Mouse (Mus musculus): ENCODE results near the gene Kdelc2. TPM values are rescaled to one million over a fixed set of nuclear protein-coding genes. Genes with fewer than 3 reads are reported as not detected.

The Kdelc2 gene
- total and polyA plus RNA-seq, 3 experiments = not detected

DNA sequence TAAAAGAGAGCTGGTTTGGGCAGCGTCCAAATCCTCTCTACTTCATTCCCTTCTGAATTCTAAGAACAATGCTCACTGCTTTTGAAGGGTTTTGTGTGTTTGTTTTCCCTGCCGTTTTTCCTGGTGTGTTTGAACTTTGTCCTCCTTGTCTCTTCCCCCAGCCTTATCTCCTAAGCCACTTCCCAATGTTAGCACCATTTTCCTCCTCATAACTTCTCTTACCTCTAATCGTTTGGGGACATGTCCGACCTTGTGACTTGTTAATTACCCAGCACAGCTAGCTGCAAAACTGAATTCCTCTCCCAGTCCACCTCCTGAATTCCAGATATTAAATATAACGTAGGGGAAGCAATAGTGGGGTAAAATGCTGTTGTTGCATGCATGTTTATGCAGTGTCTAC is 6.2 kb upstream of the Kdelc2 start:
- Histone ChIP-seq H3K4me3 (replicated peaks in 1 of 3; ENCODE audit: low read depth in 2 of 3, low read length in 2 of 3, poor library complexity in 1 of 3) (no peak overlapping the region), H3K27ac (ENCODE audit: insufficient read depth, low read depth) (no peak overlapping the region)

DNA sequence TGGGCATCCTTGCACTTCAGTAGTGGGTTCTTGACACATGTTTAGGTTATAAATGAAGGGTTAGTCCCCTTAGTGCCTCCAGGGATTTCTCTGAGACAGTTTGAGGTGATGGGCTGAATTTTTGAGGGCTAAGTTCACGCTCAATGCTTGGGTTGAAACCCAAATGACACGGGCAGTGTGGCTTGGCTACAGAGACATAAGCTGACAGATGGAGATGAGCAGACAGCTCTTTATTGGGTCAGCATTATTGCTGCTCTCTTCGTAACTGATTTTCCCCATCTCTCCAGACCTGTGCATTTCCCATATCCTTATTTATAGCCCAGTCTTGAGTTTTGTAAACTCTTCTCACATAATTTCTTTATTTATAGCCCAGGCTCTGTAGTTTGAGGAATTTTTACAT is 5.7 kb upstream of the Kdelc2 start:
- peaks cover 0 to 4% of the 10 kb centered on the region in 2 experiments; a peak in 1 of 4 replicates for H3K4me1 ChIP-seq (ENCODE audit: control insufficient read depth in 1 of 2, insufficient read depth in 2 of 2)
- no peak for DNase-seq (ENCODE audit: extremely low read depth)
- H3K79me2 ChIP-seq (replicated peaks; ENCODE audit: control insufficient read depth, extremely low read depth, insufficient read depth, poor library complexity, severe bottlenecking) = no peaks in the 10 kb centered on the region
- no peak overlapping the region for H3K27ac ChIP-seq (ENCODE audit: insufficient read depth, low read depth)
- dilution Hi-C loops (cut with MboI; ENCODE audit: extremely low pct_ligation_motif_present, extremely low pct_unique_long_range_greater_than_20kb, low sequenced_read_pairs) (no loop called here), in situ Hi-C loops (cut with MboI; ENCODE audit: low pct_ligation_motif_present, low pct_unique_long_range_greater_than_20kb, low sequenced_read_pairs) (loop anchor here (10.0 kb wide), 1 partner anchor 103 kb away; no protein-coding TSS in a partner anchor)
- H3K4me2 ChIP-seq (ENCODE audit: insufficient read depth, low read depth, poor library complexity, severe bottlenecking) = no peak overlapping the region
- TF ChIP-seq IRF4 (IDR thresholded peaks at IDR 0.05; ENCODE audit: low read depth, low read length) = no peak
- TF ChIP-seq MXI1 (IDR thresholded peaks at IDR 0.05; ENCODE audit: low read depth, low read length) = no peak
- no peak for TF ChIP-seq RCOR1 (conservative IDR thresholded peaks at IDR 0.05; ENCODE audit: low read depth, low read length)
- TF ChIP-seq USF1 (IDR thresholded peaks at IDR 0.05; ENCODE audit: low read depth, low read length) = no peak
- no peak for TF ChIP-seq EP300 (IDR thresholded peaks at IDR 0.05; ENCODE audit: low read length)
- no peak for TF ChIP-seq MAFK (IDR thresholded peaks at IDR 0.05; ENCODE audit: insufficient replicate concordance, low read length)
- no peak for TF ChIP-seq NRF1 (IDR thresholded peaks at IDR 0.05; ENCODE audit: low read depth, low read length)
- TF ChIP-seq MAZ (IDR thresholded peaks at IDR 0.05; ENCODE audit: low read depth, low read length) = no peak
- no peak for TF ChIP-seq ELF1 (IDR thresholded peaks at IDR 0.05; ENCODE audit: low read depth, low read length)
- no peak for TF ChIP-seq POLR2A (IDR thresholded peaks at IDR 0.05; ENCODE audit: low read depth, low read length)
- TF ChIP-seq E2F4 (IDR thresholded peaks at IDR 0.05; ENCODE audit: insufficient replicate concordance, low read depth, low read length) = no peak
- no peak for TF ChIP-seq PAX5 (IDR thresholded peaks at IDR 0.05; ENCODE audit: low read length)
- no peak for TF ChIP-seq NELFE (IDR thresholded peaks at IDR 0.05; ENCODE audit: low read depth, low read length)
- no peak for TF ChIP-seq TBP (conservative IDR thresholded peaks at IDR 0.05; ENCODE audit: low read depth, low read length)
- TF ChIP-seq MYC (IDR thresholded peaks at IDR 0.05; ENCODE audit: low read depth, low read length) = no peak
- no peak for TF ChIP-seq JUND (conservative IDR thresholded peaks at IDR 0.05; ENCODE audit: low read depth, low read length)
- no peak for TF ChIP-seq ZNF384 (IDR thresholded peaks at IDR 0.05; ENCODE audit: low read depth, low read length)
- TF ChIP-seq ETS1 (conservative IDR thresholded peaks at IDR 0.05; ENCODE audit: low read depth, low read length) = no peak
- TF ChIP-seq MAX (IDR thresholded peaks at IDR 0.05; ENCODE audit: low read length) = no peak
- TF ChIP-seq RAD21 (IDR thresholded peaks at IDR 0.05; ENCODE audit: low read depth, low read length) = no peak
- H3K36me3 ChIP-seq (replicated peaks in 1 of 2; ENCODE audit: control insufficient read depth in 1 of 2, insufficient read depth in 1 of 2, low read length in 1 of 2) = no peaks in the 10 kb centered on the region
- no peaks in the 10 kb centered on the region for H3K9me3 ChIP-seq (replicated peaks; ENCODE audit: low read length)
- no peaks in the 10 kb centered on the region for H3K27me3 ChIP-seq (replicated peaks)
- H3K9ac ChIP-seq (ENCODE audit: insufficient read depth, low read depth) = no peak overlapping the region
- no peak overlapping the region for H3K4me3 ChIP-seq (replicated peaks in 1 of 3; ENCODE audit: low read depth in 2 of 3, low read length in 2 of 3, poor library complexity in 1 of 3)

More for the DNA sequence above, 6.2 kb upstream of the Kdelc2 start:
- Histone ChIP-seq H3K9me3 (replicated peaks; ENCODE audit: low read length) (no peaks in the 10 kb centered on the region), H3K36me3 (replicated peaks in 1 of 2; ENCODE audit: control insufficient read depth in 1 of 2, insufficient read depth in 1 of 2, low read length in 1 of 2) (no peaks in the 10 kb centered on the region), H3K79me2 (replicated peaks; ENCODE audit: control insufficient read depth, extremely low read depth, insufficient read depth, poor library complexity, severe bottlenecking) (no peaks in the 10 kb centered on the region), H3K4me1 (ENCODE audit: control insufficient read depth in 1 of 2, insufficient read depth in 2 of 2) (peaks cover 0 to 4% of the 10 kb centered on the region in 2 experiments; a peak in 1 of 4 replicates), H3K9ac (ENCODE audit: insufficient read depth, low read depth) (no peak overlapping the region), H3K27me3 (replicated peaks) (no peaks in the 10 kb centered on the region), H3K4me2 (ENCODE audit: insufficient read depth, low read depth, poor library complexity, severe bottlenecking) (no peak overlapping the region)
- in situ Hi-C loops (cut with MboI; ENCODE audit: low pct_ligation_motif_present, low pct_unique_long_range_greater_than_20kb, low sequenced_read_pairs) = loop anchor here (10.0 kb wide), 1 partner anchor 103 kb away; no protein-coding TSS in a partner anchor
- dilution Hi-C loops (cut with MboI; ENCODE audit: extremely low pct_ligation_motif_present, extremely low pct_unique_long_range_greater_than_20kb, low sequenced_read_pairs) = no loop called here
- DNase-seq (ENCODE audit: extremely low read depth) = no peak
- TF ChIP-seq E2F4 (IDR thresholded peaks at IDR 0.05; ENCODE audit: insufficient replicate concordance, low read depth, low read length) (no peak), HCFC1 (IDR thresholded peaks at IDR 0.05; ENCODE audit: low read depth, low read length) (no peak), USF2 (conservative IDR thresholded peaks at IDR 0.05; ENCODE audit: low read depth, low read length) (no peak), ZNF384 (IDR thresholded peaks at IDR 0.05; ENCODE audit: low read depth, low read length) (no peak), ZC3H11A (IDR thresholded peaks at IDR 0.05; ENCODE audit: low read depth, low read length) (no peak), IRF4 (IDR thresholded peaks at IDR 0.05; ENCODE audit: low read depth, low read length) (no peak), PAX5 (IDR thresholded peaks at IDR 0.05; ENCODE audit: low read length) (no peak), MXI1 (IDR thresholded peaks at IDR 0.05; ENCODE audit: low read depth, low read length) (no peak), ETS1 (conservative IDR thresholded peaks at IDR 0.05; ENCODE audit: low read depth, low read length) (no peak), USF1 (IDR thresholded peaks at IDR 0.05; ENCODE audit: low read depth, low read length) (no peak)
